Mouse (Mus musculus) testis, adult 2 months (tissue): ENCODE measurements around the gene Serpinf1. TPM values are rescaled to one million over a fixed set of nuclear protein-coding genes. Genes with fewer than 3 reads are reported as not detected.

Experiments used
- H3K27ac ChIP-seq: fragments of 200-500 bp; 2 replicates; pipeline ENCODE4 v1.5.1; 2012; ENCODE audit warnings: low read depth, low read length; ENCODE audit not compliant: control insufficient read depth, insufficient read depth
- H3K27me3 ChIP-seq: fragments of 200-500 bp; 2 replicates; pipeline ENCODE4 v1.6.1; 2012; ENCODE audit warnings: mild to moderate bottlenecking, low read length, moderate library complexity; ENCODE audit not compliant: control insufficient read depth, insufficient read depth
- H3K36me3 ChIP-seq: fragments of 200-500 bp; 2 replicates; pipeline ENCODE4 v1.6.1; 2012; ENCODE audit warnings: mild to moderate bottlenecking, low read length; ENCODE audit not compliant: control insufficient read depth, insufficient read depth
- H3K4me1 ChIP-seq: fragments of 200-500 bp; 2 replicates; pipeline ENCODE4 v1.6.1; 2012; ENCODE audit warnings: low read length; ENCODE audit not compliant: control insufficient read depth, insufficient read depth
- H3K4me3 ChIP-seq: fragments of 200-500 bp; 2 replicates; pipeline ENCODE4 v1.5.1; 2012; ENCODE audit warnings: low read depth, mild to moderate bottlenecking, low read length, moderate library complexity, mixed read lengths; ENCODE audit not compliant: control insufficient read depth
- CTCF ChIP-seq: fragments of 200-500 bp; IDR thresholded peaks from 2 replicates; pipeline ENCODE4 v1.5.1; 2012; ENCODE audit warnings: low read depth, mild to moderate bottlenecking, inconsistent platforms, low read length, moderate library complexity; ENCODE audit not compliant: control insufficient read depth, insufficient read depth, insufficient replicate concordance
- POLR2A ChIP-seq: fragments of 200-500 bp; IDR thresholded peaks from 2 replicates; pipeline ENCODE4 v1.6.1; 2012; ENCODE audit warnings: low read depth, mild to moderate bottlenecking, inconsistent platforms, low read length, moderate library complexity; ENCODE audit not compliant: control insufficient read depth
- polyA plus RNA-seq: library from polyadenylated mRNA; depleted of rRNA; stranded (reverse); fragments of >200 nt; gene quantifications from 2 replicates; pipeline ENCODE4 v1.2.3, GENCODE M21; 2012

Serpinf1 gene
- polyA plus RNA-seq, 1 experiment: 13.3 TPM

DNA sequence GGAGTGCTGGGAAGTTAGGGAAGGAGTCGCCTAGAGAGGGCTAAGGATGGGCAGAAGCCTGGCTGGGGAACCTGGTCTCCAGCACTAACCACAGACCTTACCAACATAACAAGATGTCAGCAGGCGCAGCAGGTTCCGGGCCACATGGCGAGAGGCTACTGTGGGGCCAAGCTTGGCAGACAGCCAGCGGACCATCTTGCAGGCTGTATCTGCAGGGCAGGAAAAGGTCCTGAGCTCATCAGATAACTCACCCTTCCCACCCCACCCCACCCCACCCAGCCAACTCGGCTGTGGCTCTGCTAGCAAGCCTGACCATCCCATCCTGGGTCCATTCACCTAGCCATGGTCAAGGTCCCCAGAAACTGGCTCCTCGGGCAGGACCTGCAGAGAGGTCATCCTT lies 27.2 kb upstream of the Serpinf1 start:
- no peak overlapping the region for H3K27ac ChIP-seq

DNA sequence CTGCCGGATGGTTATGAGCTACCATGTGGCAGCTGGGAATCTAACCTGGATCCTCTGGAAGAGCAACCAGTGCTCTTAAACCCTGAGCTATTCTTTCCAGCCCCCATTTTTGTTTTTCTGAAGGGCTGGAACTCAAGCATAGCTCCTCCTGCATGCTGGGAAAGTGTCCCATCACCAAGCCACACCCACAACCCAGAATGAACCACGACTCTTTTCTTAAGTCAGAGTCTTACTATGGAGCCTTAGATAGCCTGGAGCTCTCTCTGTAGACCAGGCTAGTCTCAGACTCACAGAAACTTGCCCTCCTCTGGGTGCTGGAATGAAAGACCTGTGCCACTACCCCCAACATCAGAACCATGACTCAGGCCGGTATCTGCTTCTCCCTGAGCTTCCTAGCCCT lies 26.1 kb upstream of the Serpinf1 start:
- no peaks in the 10 kb centered on the region for H3K27me3 ChIP-seq
- no peak overlapping the region for H3K27ac ChIP-seq
- peaks cover under 1% of the 10 kb centered on the region; the same call in 1 of the 2 replicates for H3K4me1 ChIP-seq
- TF ChIP-seq POLR2A: no peak
- TF ChIP-seq CTCF: no peak
- H3K36me3 ChIP-seq: no peaks in the 10 kb centered on the region
- H3K4me3 ChIP-seq: no peak overlapping the region

More for the DNA sequence above, 27.2 kb upstream of the Serpinf1 start:
- H3K27me3 ChIP-seq: no peaks in the 10 kb centered on the region
- H3K4me1 ChIP-seq: peaks cover 9% of the 10 kb centered on the region
- H3K36me3 ChIP-seq: no peaks in the 10 kb centered on the region
- TF ChIP-seq CTCF (no peak), POLR2A (no peak)
- no peak overlapping the region for H3K4me3 ChIP-seq

DNA sequence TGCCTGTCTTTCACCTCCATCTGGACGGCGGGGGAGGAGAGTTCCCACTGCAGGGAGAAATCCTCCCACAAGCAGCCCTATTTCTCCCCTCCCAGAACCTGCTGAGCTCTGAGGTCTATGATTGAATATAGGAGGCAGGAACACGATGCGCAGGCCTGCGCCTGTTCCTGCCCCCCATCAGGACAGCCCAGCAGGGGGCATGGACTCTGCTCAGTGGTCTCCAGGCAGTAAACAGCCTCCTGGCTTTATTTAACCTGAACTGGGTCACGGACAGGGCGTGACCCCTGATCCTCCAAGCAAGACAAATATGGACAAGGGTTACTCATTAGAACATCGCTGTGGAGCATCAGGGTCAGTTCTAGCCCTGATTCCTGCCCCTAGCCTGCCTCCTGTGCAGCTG lies 21.2 kb upstream of the Serpinf1 start:
- Histone ChIP-seq H3K27me3 (no peaks in the 10 kb centered on the region), H3K4me3 (no peak overlapping the region), H3K4me1 (no peaks in the 10 kb centered on the region), H3K36me3 (no peaks in the 10 kb centered on the region), H3K27ac (no peak overlapping the region)
- TF ChIP-seq CTCF (no peak), POLR2A (no peak)

DNA sequence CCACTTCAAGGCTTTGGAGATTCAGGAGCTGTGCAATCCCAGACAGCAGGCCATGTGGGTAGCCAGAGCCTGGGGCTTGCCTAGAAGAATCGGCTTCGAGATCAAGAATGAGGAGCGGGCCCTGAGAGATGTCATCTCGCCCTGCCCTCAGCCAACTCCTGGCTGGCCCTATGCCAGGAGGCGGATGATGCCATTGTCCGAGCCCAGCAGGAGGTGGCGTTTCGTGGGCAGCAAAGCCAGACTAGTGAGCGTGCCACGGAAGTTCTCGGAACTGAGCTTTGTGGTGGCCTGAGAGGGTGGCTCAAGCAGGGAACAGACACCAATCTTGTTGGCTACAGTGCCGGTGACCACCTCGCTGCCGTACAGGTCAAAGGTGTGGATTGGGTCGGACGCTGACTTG lies 19.1 kb upstream of the Serpinf1 start:
- Histone ChIP-seq H3K4me3 (no peak overlapping the region), H3K4me1 (no peaks in the 10 kb centered on the region), H3K27me3 (no peaks in the 10 kb centered on the region), H3K27ac (no peak overlapping the region), H3K36me3 (no peaks in the 10 kb centered on the region)
- TF ChIP-seq POLR2A: no peak
- TF ChIP-seq CTCF: no peak

DNA sequence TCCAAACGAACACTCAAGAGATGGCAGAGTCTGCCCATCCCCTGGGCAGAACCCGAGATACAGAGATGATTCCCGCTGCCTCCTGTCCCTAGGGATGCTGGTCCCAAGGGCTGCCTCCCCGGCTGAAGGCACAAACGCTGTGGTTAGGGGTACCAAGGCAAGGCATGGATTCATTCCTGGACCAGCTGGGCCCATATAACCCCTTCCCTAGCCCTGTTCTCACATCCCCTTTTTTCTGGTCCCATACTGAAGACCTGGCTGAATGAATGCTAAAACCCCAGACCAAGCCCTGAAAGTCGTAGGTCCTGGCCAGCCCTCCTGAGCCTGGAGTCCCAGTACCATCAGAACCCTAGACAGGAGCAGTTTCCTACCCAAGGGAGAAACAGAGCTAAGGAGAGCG lies 18.5 kb upstream of the Serpinf1 start:
- Histone ChIP-seq H3K4me1 (no peaks in the 10 kb centered on the region), H3K36me3 (no peaks in the 10 kb centered on the region), H3K27me3 (no peaks in the 10 kb centered on the region), H3K27ac (no peak overlapping the region), H3K4me3 (no peak overlapping the region)
- TF ChIP-seq CTCF (no peak), POLR2A (no peak)

DNA sequence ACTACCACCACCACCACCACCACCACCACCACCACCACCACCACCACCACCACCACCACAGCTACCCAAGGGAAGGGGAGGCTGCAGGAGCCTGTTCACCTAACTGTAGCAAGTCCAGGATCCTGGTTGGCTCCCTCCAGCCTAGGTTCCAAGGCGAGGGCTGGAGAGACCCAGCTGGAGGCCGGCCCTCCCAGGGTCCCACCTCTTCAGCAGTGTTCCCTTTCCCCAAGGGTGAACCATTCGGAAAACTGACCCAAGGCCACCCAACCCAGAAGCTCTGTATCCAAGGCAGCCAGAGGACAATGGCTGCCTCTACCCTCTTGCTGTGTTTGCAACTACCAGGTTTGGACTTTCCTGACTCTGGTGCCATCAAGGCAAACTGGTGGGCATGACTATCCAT lies 17.4 kb upstream of the Serpinf1 start:
- H3K4me1 ChIP-seq: no peaks in the 10 kb centered on the region
- H3K36me3 ChIP-seq: no peaks in the 10 kb centered on the region
- no peak overlapping the region for H3K27ac ChIP-seq
- no peak for TF ChIP-seq POLR2A
- TF ChIP-seq CTCF: no peak
- H3K4me3 ChIP-seq: no peak overlapping the region
- no peaks in the 10 kb centered on the region for H3K27me3 ChIP-seq

DNA sequence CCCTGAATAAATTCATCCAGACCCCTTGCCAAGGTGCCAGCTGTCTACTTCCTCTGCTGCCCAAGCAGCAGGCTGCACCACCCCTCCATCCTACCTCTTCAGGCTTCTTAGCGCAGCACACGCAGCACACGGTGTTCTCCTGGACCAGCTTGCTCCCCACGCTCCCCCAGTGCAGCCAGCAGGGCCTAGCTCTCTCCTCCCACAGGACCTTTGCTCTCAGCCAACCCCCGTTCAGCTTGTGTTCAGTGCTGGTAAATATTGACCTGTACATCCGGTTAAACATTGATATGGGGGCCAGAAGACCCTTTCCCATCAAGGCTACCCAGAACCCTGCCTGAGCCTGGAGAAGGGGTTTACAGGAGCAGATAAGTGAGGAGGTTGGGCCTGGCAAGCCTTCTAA lies 16.9 kb upstream of the Serpinf1 start, which contains the start of gene Serpinf2:
TSS of gene Serpinf2 (minus strand) at position 229 of the 400 bp plus-strand sequence.
- H3K27ac ChIP-seq: no peak within 1 kb of the TSS
- no peak for TF ChIP-seq CTCF
- no peak for TF ChIP-seq POLR2A
- H3K4me1 ChIP-seq: no peaks in the 10 kb centered on the region
- H3K4me3 ChIP-seq: no peak within 1 kb of the TSS
- H3K36me3 ChIP-seq: no peaks in the 10 kb centered on the region
- H3K27me3 ChIP-seq: no peaks in the 10 kb centered on the region

DNA sequence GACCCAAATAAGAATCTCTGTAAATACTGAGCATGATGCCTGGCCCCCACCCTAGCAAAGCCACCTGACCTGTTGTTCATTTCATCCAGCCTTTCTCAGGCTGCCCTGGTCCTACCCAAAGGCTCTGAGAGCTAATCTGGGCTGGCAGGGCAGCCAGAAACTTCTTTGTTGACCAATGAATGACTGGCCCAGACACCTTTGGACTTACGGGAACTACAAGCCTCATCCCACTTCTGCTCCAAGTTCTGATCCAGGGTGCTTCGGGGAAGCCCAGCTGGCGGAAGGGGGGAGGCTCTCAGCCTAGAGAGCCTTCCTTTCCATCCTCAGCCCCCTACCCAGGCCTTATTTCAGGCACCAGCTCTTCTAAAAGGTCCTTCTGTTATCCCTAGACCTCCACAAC lies 16.3 kb upstream of the Serpinf1 start:
- H3K27ac ChIP-seq: no peak overlapping the region
- no peaks in the 10 kb centered on the region for H3K36me3 ChIP-seq
- TF ChIP-seq POLR2A (no peak), CTCF (no peak)
- H3K4me1 ChIP-seq: no peaks in the 10 kb centered on the region
- H3K27me3 ChIP-seq: no peaks in the 10 kb centered on the region
- H3K4me3 ChIP-seq: no peak overlapping the region
